Mouse (Mus musculus): ENCODE results near the gene Srsf5.

DNA sequence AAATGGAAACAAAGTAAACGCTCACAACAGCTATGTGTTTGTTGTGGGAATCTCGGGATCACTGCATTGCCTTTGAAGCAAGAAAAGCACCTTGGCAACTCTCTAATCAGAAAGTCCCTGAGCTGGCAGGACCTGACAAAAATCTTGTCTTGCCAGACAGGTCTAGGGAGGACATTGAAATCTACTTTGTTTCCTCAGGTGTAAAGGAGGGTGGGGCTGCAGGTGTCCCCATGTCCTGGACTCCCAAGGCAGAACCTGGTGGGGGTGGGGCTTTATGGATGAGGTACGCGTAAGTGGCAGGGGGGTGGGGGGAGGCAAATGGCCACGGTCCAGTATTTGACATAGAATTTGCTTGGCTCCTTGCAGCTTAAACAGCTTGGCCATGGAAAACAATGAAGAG, 21.7 kb upstream of the Srsf5 start:
- TF ChIP-seq CTCF (IDR thresholded peaks at IDR 0.05; ENCODE audit: extremely low read depth, insufficient read depth, insufficient read length, insufficient replicate concordance): no peak
- no peak for TF ChIP-seq POLR2A (IDR thresholded peaks at IDR 0.05; ENCODE audit: low read depth, low read length)

Data from spleen, adult 2 months (tissue).